Mouse (Mus musculus): ENCODE data around the gene 3110040M04Rik. TPM values are rescaled to one million over a fixed set of nuclear protein-coding genes. Genes with fewer than 3 reads are reported as not detected.

Gene 3110040M04Rik
- polyA plus RNA-seq, 1 experiment from 2014 or later, result not detected

- Histone ChIP-seq H3K4me1 (ENCODE audit: control insufficient read depth, insufficient read depth, low read length) (no peaks in the 10 kb centered on the region), H3K9ac (ENCODE audit: low read depth, low read length) (no peak overlapping the region), H3K36me3 (ENCODE audit: control insufficient read depth, insufficient read depth, low read length) (no peaks in the 10 kb centered on the region), H3K4me2 (ENCODE audit: low read depth, low read length) (peak overlapping the region; percentile 31), H3K9me3 (ENCODE audit: control insufficient read depth, low read length) (no peaks in the 10 kb centered on the region), H3K4me3 (ENCODE audit: low read depth, low read length) (no peak overlapping the region), H3K27me3 (replicated peaks; ENCODE audit: control insufficient read depth, insufficient read depth, low read length) (no peaks in the 10 kb centered on the region), H3K27ac (replicated peaks; ENCODE audit: low read depth, low read length) (peak overlapping the region; percentile 23; the same call in 1 of the 2 replicates)
- DNase-seq (ENCODE audit: low spot score), result peak; percentile 80
- WGBS, result 43% methylated on average over 18 of the region's 18 CpGs
- peak; percentile 81 for ATAC-seq (ENCODE audit: low read depth)
Measured at GRCm38 (mm10) chr1:151250529-151251193, 46.7 kb downstream of the 3110040M04Rik start.

GRCm38 (mm10) chr1:151251194-151252010, 47.5 kb downstream of the 3110040M04Rik start:
- H3K9ac ChIP-seq (ENCODE audit: low read depth, low read length), result no peak overlapping the region
- H3K27ac ChIP-seq (replicated peaks; ENCODE audit: low read depth, low read length), result 0 out of 2 replicates have a peak overlapping the region, but pooled peaks have one; percentile 23
- ATAC-seq (ENCODE audit: low read depth), result peak; percentile 39; the same call in 1 of the 2 replicates
- no peaks in the 10 kb centered on the region for H3K4me1 ChIP-seq (ENCODE audit: control insufficient read depth, insufficient read depth, low read length)
- H3K27me3 ChIP-seq (replicated peaks; ENCODE audit: control insufficient read depth, insufficient read depth, low read length), result no peaks in the 10 kb centered on the region
- H3K4me2 ChIP-seq (ENCODE audit: low read depth, low read length), result peak overlapping the region; percentile 31
- no peaks in the 10 kb centered on the region for H3K9me3 ChIP-seq (ENCODE audit: control insufficient read depth, low read length)
- no peak overlapping the region for H3K4me3 ChIP-seq (ENCODE audit: low read depth, low read length)
- 67% methylated on average over 14 of the region's 14 CpGs for WGBS
- H3K36me3 ChIP-seq (ENCODE audit: control insufficient read depth, insufficient read depth, low read length), result no peaks in the 10 kb centered on the region
- DNase-seq (ENCODE audit: low spot score), result no peak

Other genes starting within 250 kb of the 3110040M04Rik start
- 30.7 and 36.5 TPM in 2 replicates for gene Hmcn1, start 210.7 kb upstream of the 3110040M04Rik start, polyA plus RNA-seq (2014; fragmentation: Nextera tagmentation; extraction: Ambion mirVana)
- 0.18 and 0.48 TPM in 2 replicates for gene Gm47985, start 21.6 kb upstream of the 3110040M04Rik start, polyA plus RNA-seq (2014; fragmentation: Nextera tagmentation; extraction: Ambion mirVana)
- 0.12 TPM in 1 of 2 replicates, not detected in the other for gene Gm8947, start 11.7 kb upstream of the 3110040M04Rik start, polyA plus RNA-seq (2014; fragmentation: Nextera tagmentation; extraction: Ambion mirVana)
- gene Gm47995, start 5.7 kb upstream of the 3110040M04Rik start, polyA plus RNA-seq (2014; fragmentation: Nextera tagmentation; extraction: Ambion mirVana), result 0.25 TPM in 1 of 2 replicates, not detected in the other
- gene Gm47996, start 6.0 kb downstream of the 3110040M04Rik start, polyA plus RNA-seq (2014; fragmentation: Nextera tagmentation; extraction: Ambion mirVana), result not detected in 2 replicates
- 221 and 236 TPM in 2 replicates for gene Ivns1abp, start 140.4 kb downstream of the 3110040M04Rik start, polyA plus RNA-seq (2014; fragmentation: Nextera tagmentation; extraction: Ambion mirVana)
- gene Swt1, start 224.3 kb downstream of the 3110040M04Rik start, polyA plus RNA-seq (2014; fragmentation: Nextera tagmentation; extraction: Ambion mirVana), result 20.9 and 22.3 TPM in 2 replicates
- 35.0 and 35.3 TPM in 2 replicates for gene Trmt1l, start 224.4 kb downstream of the 3110040M04Rik start, polyA plus RNA-seq (2014; fragmentation: Nextera tagmentation; extraction: Ambion mirVana)

Data from embryonic facial prominence, embryonic 14.5 days (tissue).